Mouse (Mus musculus) lung, postnatal 0 days (tissue): Measurements from ENCODE around the gene Ubash3b. TPM values are rescaled to one million over a fixed set of nuclear protein-coding genes. Genes with fewer than 3 reads are reported as not detected.

Experiments used
- ATAC-seq: fragments of 200-750 bp; cut with Nextera tagmentation; 2 replicates; pipeline ENCODE4 v1.8.0; 2017; ENCODE audit warnings: moderate library complexity
- DNase-seq: peaks from one replicate; pipeline ENCODE4 v3.0.0-alpha.2; 2016; ENCODE audit warnings: low spot score
- H3K27ac ChIP-seq: fragments of 300-500 bp; sonication (generic); 2 replicates; pipeline ENCODE4 v1.5.1; 2014; ENCODE audit warnings: antibody characterized with exemption, mild to moderate bottlenecking, low read length, mixed read lengths
- H3K27me3 ChIP-seq: fragments of 300-500 bp; sonication (generic); replicated peaks from 2 replicates; pipeline ENCODE4 v1.6.1; 2014; ENCODE audit warnings: low read length, mixed read lengths; ENCODE audit not compliant: insufficient read depth
- H3K36me3 ChIP-seq: fragments of 300-500 bp; sonication (generic); 2 replicates; pipeline ENCODE4 v1.6.1; 2014; ENCODE audit warnings: low read length, mixed read lengths; ENCODE audit not compliant: insufficient read depth
- H3K4me1 ChIP-seq: fragments of 300-500 bp; sonication (generic); 2 replicates; pipeline ENCODE4 v1.6.1; 2014; ENCODE audit warnings: antibody characterized with exemption, low read depth, low read length, mixed read lengths; ENCODE audit not compliant: insufficient read depth
- H3K4me2 ChIP-seq: fragments of 300-500 bp; sonication (generic); replicated peaks from 2 replicates; pipeline ENCODE4 v1.6.1; 2014; ENCODE audit warnings: low read depth, mild to moderate bottlenecking, low read length, moderate library complexity, mixed read lengths
- H3K4me3 ChIP-seq: fragments of 300-500 bp; sonication (generic); 2 replicates; pipeline ENCODE4 v1.5.1; 2014; ENCODE audit warnings: low read depth, low read length
- H3K9ac ChIP-seq: fragments of 300-500 bp; sonication (generic); replicated peaks from 2 replicates; pipeline ENCODE4 v1.6.1; 2014; ENCODE audit warnings: low read depth, mild to moderate bottlenecking
- H3K9me3 ChIP-seq: fragments of 300-500 bp; sonication (generic); 2 replicates; pipeline ENCODE4 v1.6.1; 2016; ENCODE audit warnings: low read length, mixed read lengths
- CTCF ChIP-seq: IDR thresholded peaks from 2 replicates; pipeline ENCODE4 v1.5.1; 2016; ENCODE audit warnings: antibody characterized with exemption, mild to moderate bottlenecking
- EP300 ChIP-seq: IDR thresholded peaks from 2 replicates; pipeline ENCODE4 v1.6.1; 2016; ENCODE audit warnings: antibody characterized with exemption, mild to moderate bottlenecking, control low read depth
- WGBS: fragments of 180-500 bp; shearing (Covaris S2); extraction: QIAGEN DNeasy Blood & Tissue Kit; methylation state at CpG from one replicate; pipeline ENCODE4 v1.1.7; 2014; 5-methylcytosine and 5-hydroxymethylcytosine counted together
- polyA plus RNA-seq: library from polyadenylated mRNA; unstranded; fragments of >200 nt; fragmentation: Nextera tagmentation; extraction: Ambion mirVana; gene quantifications from 2 replicates; pipeline ENCODE4 v1.2.1, GENCODE M21; 2015

The Ubash3b gene
- polyA plus RNA-seq, 1 experiment from 2014 or later, result 4.1 TPM

DNA sequence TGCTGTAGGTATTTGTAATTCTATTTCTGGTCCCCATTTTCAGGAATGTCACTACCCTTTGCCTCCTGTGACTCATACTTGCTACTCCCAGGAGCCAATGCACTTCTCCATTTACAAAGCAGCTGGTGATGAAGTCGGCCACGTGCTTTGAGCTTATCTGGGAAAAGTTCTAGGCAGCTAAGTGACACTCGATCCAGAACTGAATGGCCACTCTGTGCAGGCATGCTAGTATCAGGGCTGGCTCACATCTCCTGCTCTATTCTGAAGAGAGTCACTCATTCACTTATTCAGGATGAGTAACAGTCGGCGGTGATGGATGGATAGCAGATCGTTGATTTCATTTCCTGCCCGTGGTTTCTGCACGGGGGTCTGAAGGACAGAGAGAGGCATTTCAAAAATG, 8.5 kb upstream of the Ubash3b start:
- Histone ChIP-seq H3K36me3 (no peaks in the 10 kb centered on the region), H3K4me1 (no peaks in the 10 kb centered on the region; the same call in 1 of the 2 replicates), H3K27ac (no peak overlapping the region), H3K27me3 (no peaks in the 10 kb centered on the region), H3K4me2 (no peak overlapping the region), H3K9me3 (no peaks in the 10 kb centered on the region), H3K4me3 (no peak overlapping the region), H3K9ac (no peak overlapping the region)
- DNase-seq (peak; percentile 64), ATAC-seq (peak; percentile 77)
- TF ChIP-seq CTCF (no peak), EP300 (peak; percentile 28; the same call in 1 of the 2 replicates)
- WGBS, result 21% methylated on average over 8 of the region's 8 CpGs

DNA sequence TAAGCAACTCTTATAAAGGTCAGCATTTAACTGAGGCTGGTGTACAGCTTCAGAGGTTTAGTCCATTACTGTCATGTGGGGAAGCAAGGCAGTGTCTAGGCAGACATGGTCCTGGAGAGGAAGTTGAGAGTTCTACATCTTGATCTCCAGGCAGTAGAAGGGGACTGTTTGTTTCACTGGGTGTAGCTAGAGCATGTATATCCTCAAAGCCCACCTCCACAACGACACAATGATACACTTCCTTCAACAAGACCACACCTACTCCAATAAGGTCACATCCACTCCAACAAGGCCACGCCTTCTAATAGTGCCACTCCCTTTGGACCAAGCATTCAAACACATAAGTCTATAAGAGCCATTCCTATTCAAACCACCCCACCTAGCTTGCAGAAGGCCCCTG, 7.2 kb upstream of the Ubash3b start:
- H3K4me1 ChIP-seq, result no peaks in the 10 kb centered on the region; the same call in 1 of the 2 replicates
- DNase-seq (no peak), ATAC-seq (no peak)
- H3K4me3 ChIP-seq, result no peak overlapping the region
- no peaks in the 10 kb centered on the region for H3K27me3 ChIP-seq
- H3K27ac ChIP-seq, result no peak overlapping the region
- no peak overlapping the region for H3K9ac ChIP-seq
- TF ChIP-seq EP300, result no peak
- no peak for TF ChIP-seq CTCF
- H3K36me3 ChIP-seq, result no peaks in the 10 kb centered on the region
- WGBS, result 68% methylated on average over 2 of the region's 2 CpGs
- H3K9me3 ChIP-seq, result no peaks in the 10 kb centered on the region
- no peak overlapping the region for H3K4me2 ChIP-seq

DNA sequence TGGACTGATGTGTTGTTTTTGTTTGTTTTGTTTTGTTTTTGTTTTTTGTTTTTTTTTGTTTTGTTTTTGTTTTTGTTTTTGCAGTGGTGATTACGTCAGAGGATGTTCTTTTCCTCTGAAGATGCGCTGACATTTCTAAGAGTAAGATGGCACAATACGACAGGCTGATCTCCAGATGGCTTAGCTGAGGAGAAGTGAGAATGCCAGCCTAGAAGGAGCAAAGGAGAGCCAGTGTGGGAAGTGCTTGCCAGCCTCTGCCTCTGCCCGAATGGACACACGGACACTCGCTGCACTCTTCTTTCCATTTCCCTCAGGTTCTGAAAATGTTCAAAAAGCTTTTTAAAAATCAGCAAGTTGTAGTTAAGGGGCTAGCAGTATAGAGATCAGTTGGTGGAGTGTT, 6.7 kb upstream of the Ubash3b start:
- ATAC-seq (no peak), DNase-seq (no peak)
- WGBS, result 88% methylated on average over 6 of the region's 6 CpGs
- Histone ChIP-seq H3K4me1 (no peaks in the 10 kb centered on the region; the same call in 1 of the 2 replicates), H3K4me3 (no peak overlapping the region), H3K27me3 (no peaks in the 10 kb centered on the region), H3K27ac (no peak overlapping the region), H3K9ac (no peak overlapping the region), H3K4me2 (no peak overlapping the region), H3K36me3 (no peaks in the 10 kb centered on the region), H3K9me3 (no peaks in the 10 kb centered on the region)
- TF ChIP-seq EP300 (no peak), CTCF (no peak)

DNA sequence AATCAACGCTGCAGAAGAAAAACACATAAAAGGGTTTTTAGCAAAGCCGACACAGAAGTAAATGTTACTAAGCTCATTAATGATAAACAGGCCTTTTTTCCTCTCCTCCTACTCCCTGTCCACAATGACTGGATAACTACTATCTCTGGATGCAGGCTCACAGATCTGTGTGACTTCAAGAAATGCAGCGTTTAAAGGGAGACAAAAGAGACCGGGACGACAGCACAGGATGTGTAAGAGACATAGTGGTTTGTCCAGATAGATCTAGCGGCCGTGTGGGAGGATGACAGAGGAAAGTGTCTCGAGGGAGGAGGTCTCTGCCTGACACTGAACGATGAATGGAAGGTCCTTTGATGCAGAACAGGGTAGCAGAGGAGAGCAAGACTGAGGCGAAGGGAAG, 5.4 kb upstream of the Ubash3b start:
- WGBS, result 41% methylated on average over 10 of the region's 10 CpGs
- no peak overlapping the region for H3K9ac ChIP-seq
- ATAC-seq (no peak), DNase-seq (no peak)
- TF ChIP-seq EP300, result no peak
- no peak for TF ChIP-seq CTCF
- H3K27me3 ChIP-seq, result no peaks in the 10 kb centered on the region
- no peak overlapping the region for H3K4me2 ChIP-seq
- H3K27ac ChIP-seq, result no peak overlapping the region
- H3K4me3 ChIP-seq, result no peak overlapping the region
- H3K36me3 ChIP-seq, result no peaks in the 10 kb centered on the region
- no peaks in the 10 kb centered on the region for H3K9me3 ChIP-seq
- H3K4me1 ChIP-seq, result no peaks in the 10 kb centered on the region; the same call in 1 of the 2 replicates

DNA sequence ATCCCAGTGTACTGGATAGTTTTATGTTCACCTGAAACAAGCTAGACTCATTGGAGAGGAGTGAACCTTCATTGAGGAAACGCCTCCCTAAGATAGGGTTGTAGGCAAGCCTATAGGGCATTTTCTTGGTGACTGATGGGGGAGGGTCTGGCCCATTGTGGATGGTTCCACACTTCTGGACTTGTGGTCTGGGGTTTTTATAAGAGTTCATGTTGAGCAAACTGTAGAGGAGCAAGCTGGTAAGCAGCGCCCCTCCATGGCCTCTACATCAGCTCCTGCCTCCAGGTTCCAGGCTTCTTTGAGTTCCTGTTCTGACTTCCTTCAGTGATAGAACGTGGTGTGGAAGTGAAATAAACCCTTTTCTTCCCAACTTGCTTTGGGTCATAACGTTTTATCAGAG, 866 bp upstream of the Ubash3b start:
- ATAC-seq, result no peak
- TF ChIP-seq EP300 (no peak), CTCF (no peak)
- Histone ChIP-seq H3K9me3 (no peaks in the 10 kb centered on the region), H3K27me3 (no peaks in the 10 kb centered on the region), H3K36me3 (no peaks in the 10 kb centered on the region), H3K4me3 (no peak overlapping the region), H3K4me1 (no peaks in the 10 kb centered on the region; the same call in 1 of the 2 replicates), H3K9ac (no peak overlapping the region), H3K4me2 (no peak overlapping the region), H3K27ac (no peak overlapping the region)
- WGBS, result 69% methylated on average over 4 of the region's 4 CpGs
- DNase-seq, result no peak

DNA sequence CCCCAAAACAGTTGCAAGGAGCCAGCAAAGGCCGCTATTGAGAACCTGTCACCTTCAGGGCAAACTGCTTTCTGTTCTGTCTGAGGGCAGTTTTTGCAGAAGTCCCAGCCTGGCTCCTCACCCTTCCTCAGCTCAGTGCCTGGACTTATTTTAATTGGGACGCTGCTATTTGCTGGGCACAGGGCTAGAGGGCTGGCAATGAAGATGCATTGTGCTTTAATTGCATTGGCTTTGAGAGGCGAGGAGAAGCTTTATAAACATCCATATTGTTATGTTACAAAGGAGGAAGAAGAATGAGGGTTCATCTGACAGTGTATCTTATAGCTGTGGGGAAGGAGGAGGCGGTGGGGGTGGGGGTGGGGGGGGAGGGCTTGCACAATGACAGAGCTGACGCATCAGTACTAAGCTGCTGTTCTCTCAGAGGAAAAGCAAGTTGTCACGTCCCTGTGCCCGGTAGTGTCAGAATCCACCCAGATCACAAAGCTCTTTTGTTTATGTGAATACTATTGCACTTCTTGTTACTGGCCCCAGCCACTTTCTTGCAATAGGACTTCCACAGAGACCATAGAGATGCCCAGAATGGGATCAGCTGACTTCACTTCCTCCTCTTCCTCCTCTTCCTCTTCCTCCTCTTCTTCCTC, 841 bp downstream of the Ubash3b start:
- WGBS, result 28% methylated on average over 7 of the region's 7 CpGs
- no peaks in the 10 kb centered on the region for H3K27me3 ChIP-seq
- peaks cover 4% of the 10 kb centered on the region; the same call in 1 of the 2 replicates for H3K4me1 ChIP-seq
- ATAC-seq, result peak; percentile 46
- H3K36me3 ChIP-seq, result no peaks in the 10 kb centered on the region
- H3K9me3 ChIP-seq, result no peaks in the 10 kb centered on the region
- no peak overlapping the region for H3K4me2 ChIP-seq
- no peak overlapping the region for H3K27ac ChIP-seq
- TF ChIP-seq EP300 (no peak), CTCF (no peak)
- no peak overlapping the region for H3K9ac ChIP-seq
- no peak overlapping the region for H3K4me3 ChIP-seq
- DNase-seq, result peak; percentile 59
